Mouse (Mus musculus): ENCODE measurements around the gene Col4a5.

The Col4a5 gene

GRCm38 (mm10) chrX:141475110-141475509 is at the start of gene Col4a5:
TSS of gene Col4a5 (plus strand) at chrX:141475385.
- peak; percentile 8 for DNase-seq

- DNase-seq: no peak
Observed at GRCm38 (mm10) chrX:141436780-141437179, 38.4 kb upstream of the Col4a5 start.

GRCm38 (mm10) chrX:141439423-141439822 is 35.8 kb upstream of the Col4a5 start:
- DNase-seq: no peak

- DNase-seq: no peak
Observed at GRCm38 (mm10) chrX:141447936-141448335, 27.2 kb upstream of the Col4a5 start.

- DNase-seq: no peak
Observed at GRCm38 (mm10) chrX:141473470-141474302, 1.5 kb upstream of the Col4a5 start, which contains the start of gene Col4a6. TSS of gene Col4a6 (minus strand) at chrX:141474076.

GRCm38 (mm10) chrX:141475566-141476327 is 562 bp downstream of the Col4a5 start:
- DNase-seq: peak; percentile 2

- no peak for DNase-seq
Observed at GRCm38 (mm10) chrX:141494545-141494944, 19.4 kb downstream of the Col4a5 start.

- no peak for DNase-seq
Observed at GRCm38 (mm10) chrX:141503125-141503524, 27.9 kb downstream of the Col4a5 start.

- DNase-seq: no peak
Observed at GRCm38 (mm10) chrX:141533447-141533846, 58.3 kb downstream of the Col4a5 start.

GRCm38 (mm10) chrX:141547471-141547870 is 72.3 kb downstream of the Col4a5 start:
- DNase-seq: no peak

- no peak for DNase-seq
Observed at GRCm38 (mm10) chrX:141590242-141590641, 115.1 kb downstream of the Col4a5 start.

GRCm38 (mm10) chrX:141721725-141722124 is 246.5 kb downstream of the Col4a5 start:
- no peak for DNase-seq

GRCm38 (mm10) chrX:141723936-141724335 is 248.8 kb downstream of the Col4a5 start:
- DNase-seq: no peak

- no peak for DNase-seq
Observed at GRCm38 (mm10) chrX:141724391-141724891, 249.3 kb downstream of the Col4a5 start.

GRCm38 (mm10) chrX:141724937-141725918 is 250.0 kb downstream of the Col4a5 start, which contains the start of gene Irs4:
TSS of gene Irs4 (minus strand) at chrX:141725263.
- no peak for DNase-seq

GRCm38 (mm10) chrX:141729570-141729969 is 254.4 kb downstream of the Col4a5 start:
- DNase-seq: no peak

Measured in right cerebral cortex, postnatal 25 days (tissue).